Mouse (Mus musculus) urinary bladder, postnatal 0 days (tissue): ENCODE results near the gene Gm20715. TPM values are rescaled to one million over a fixed set of nuclear protein-coding genes. Genes with fewer than 3 reads are reported as not detected.

Experiments
- polyA plus RNA-seq: library from polyadenylated mRNA; unstranded; fragments of >200 nt; fragmentation: Nextera tagmentation; extraction: Ambion mirVana; gene quantifications from 2 replicates; pipeline ENCODE4 v1.2.1, GENCODE M21; 2015

Gene Gm20715
- polyA plus RNA-seq = not detected in 2 replicates

GRCm38 (mm10) chr7:6410043-6410442 lies at the start of gene Gm20715:
Gene Gm20715 (plus strand): TSS chr7:6410277.

GRCm38 (mm10) chr7:6363047-6363488 lies 47.0 kb upstream of the Gm20715 start, which contains the start of gene Zfp78:
Gene Zfp78 (plus strand): TSS chr7:6363280.

GRCm38 (mm10) chr7:6383044-6383455 lies 27.0 kb upstream of the Gm20715 start, which contains the start of gene Zfp28:
Gene Zfp28 (plus strand): TSS chr7:6383295.

GRCm38 (mm10) chr7:6397996-6398975 lies 11.8 kb upstream of the Gm20715 start, which contains the start of gene Smim17:
Gene Smim17 (plus strand): TSS chr7:6398715.

GRCm38 (mm10) chr7:6438388-6438787 lies 28.3 kb downstream of the Gm20715 start, which contains the start of gene Olfr1344:
Gene Olfr1344 (plus strand): TSS chr7:6438688.

GRCm38 (mm10) chr7:6455868-6456267 lies 45.8 kb downstream of the Gm20715 start, which contains the start of gene Olfr1336:
Gene Olfr1336 (plus strand): TSS chr7:6456168.

GRCm38 (mm10) chr7:6466951-6467350 lies 56.9 kb downstream of the Gm20715 start, which contains the start of gene Olfr1346:
Gene Olfr1346 (plus strand): TSS chr7:6467101.

GRCm38 (mm10) chr7:6486841-6487240 lies 76.8 kb downstream of the Gm20715 start, which contains the start of gene Olfr5:
Gene Olfr5 (minus strand): TSS chr7:6486941.

Other genes with a start within 250 kb of the Gm20715 start
- 25.0 and 25.9 TPM in 2 replicates for gene Zfp444, start 238.1 kb upstream of the Gm20715 start, polyA plus RNA-seq
- not detected in 2 replicates for gene Galp, start 213.2 kb upstream of the Gm20715 start, polyA plus RNA-seq
- gene Zscan5b, start 188.0 kb upstream of the Gm20715 start, polyA plus RNA-seq = not detected in 2 replicates
- gene Epp13, start 157.6 kb upstream of the Gm20715 start, polyA plus RNA-seq = not detected in 2 replicates
- 9.9 and 10.7 TPM in 2 replicates for gene Zfp667, start 123.7 kb upstream of the Gm20715 start, polyA plus RNA-seq
- 2.5 and 3.0 TPM in 2 replicates for gene Zfp583, start 79.0 kb upstream of the Gm20715 start, polyA plus RNA-seq
- 0.17 and 0.56 TPM in 2 replicates for gene Gm3854, start 66.5 kb upstream of the Gm20715 start, polyA plus RNA-seq
- gene Zfp78, start 47.0 kb upstream of the Gm20715 start, polyA plus RNA-seq = 1.9 and 2.1 TPM in 2 replicates
- gene Zfp28, start 27.0 kb upstream of the Gm20715 start, polyA plus RNA-seq = 3.8 and 5.4 TPM in 2 replicates
- gene Smim17, start 11.6 kb upstream of the Gm20715 start, polyA plus RNA-seq = not detected in 2 replicates
- not detected in 2 replicates for gene Olfr1344, start 28.4 kb downstream of the Gm20715 start, polyA plus RNA-seq
- gene Olfr1336, start 45.9 kb downstream of the Gm20715 start, polyA plus RNA-seq = not detected in 2 replicates
- gene Olfr1346, start 56.8 kb downstream of the Gm20715 start, polyA plus RNA-seq = not detected in 2 replicates
- not detected in 2 replicates for gene Olfr5, start 76.7 kb downstream of the Gm20715 start, polyA plus RNA-seq
- gene Olfr1347, start 89.5 kb downstream of the Gm20715 start, polyA plus RNA-seq = not detected in 2 replicates
- not detected in 2 replicates for gene Olfr1348, start 98.5 kb downstream of the Gm20715 start, polyA plus RNA-seq
- gene Olfr1349, start 112.7 kb downstream of the Gm20715 start, polyA plus RNA-seq = not detected in 2 replicates
- gene Olfr1350, start 154.6 kb downstream of the Gm20715 start, polyA plus RNA-seq = not detected in 2 replicates